Mouse (Mus musculus): ENCODE results near the gene Ccdc40.

DNA sequence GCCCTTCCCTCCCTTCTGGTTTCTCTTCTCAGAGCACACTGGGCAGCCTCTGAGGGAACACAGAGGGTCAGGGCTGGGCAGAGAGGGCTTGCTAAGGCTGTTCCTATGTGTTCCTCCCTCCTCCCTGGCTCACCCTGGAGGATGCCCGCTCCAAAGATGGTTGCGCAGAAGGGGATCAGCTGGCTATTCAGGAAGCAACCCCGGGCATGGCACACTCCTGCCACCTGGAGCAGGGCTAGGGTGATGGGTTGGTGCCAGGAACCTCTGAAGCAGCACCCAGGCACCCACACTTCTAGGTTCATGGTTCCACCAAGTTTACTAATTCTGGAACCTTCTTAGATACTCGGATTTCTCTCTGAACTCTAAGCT, 29.2 kb upstream of the Ccdc40 start:
- TF ChIP-seq POLR2A (IDR thresholded peaks at IDR 0.05; ENCODE audit: borderline replicate concordance, low read depth, low read length) (no peak), CTCF (IDR thresholded peaks at IDR 0.05; ENCODE audit: low read depth, low read length) (no peak)

All from bone marrow macrophage, adult 2 months (primary cell).